Mouse (Mus musculus): Measurements from ENCODE around the gene Amh.
A peak's percentile ranks its signal among the peaks of the same experiment; 100 is the strongest.

The Amh gene

DNA sequence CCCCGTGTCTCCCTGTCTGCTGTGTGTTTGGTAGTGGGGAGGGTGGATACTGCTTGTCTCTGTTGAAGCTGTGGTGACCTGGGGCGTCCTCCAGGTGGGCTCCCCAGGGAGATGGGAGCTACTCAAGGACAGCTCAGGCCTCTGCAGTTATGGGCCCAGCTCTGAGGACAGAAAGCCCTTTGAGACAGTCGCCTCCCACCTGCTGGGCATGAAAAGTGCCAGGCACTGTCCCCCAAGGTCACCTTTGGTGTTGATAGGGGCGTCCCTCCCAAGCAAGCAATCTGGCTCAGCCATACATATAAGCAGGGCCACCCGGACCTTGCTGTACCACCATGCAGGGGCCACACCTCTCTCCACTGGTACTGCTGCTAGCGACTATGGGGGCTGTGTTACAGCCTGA, at the start of gene Amh:
TSS of gene Amh (plus strand) at position 328 of the 400 bp plus-strand sequence.
- DNase-seq: no peak

DNA sequence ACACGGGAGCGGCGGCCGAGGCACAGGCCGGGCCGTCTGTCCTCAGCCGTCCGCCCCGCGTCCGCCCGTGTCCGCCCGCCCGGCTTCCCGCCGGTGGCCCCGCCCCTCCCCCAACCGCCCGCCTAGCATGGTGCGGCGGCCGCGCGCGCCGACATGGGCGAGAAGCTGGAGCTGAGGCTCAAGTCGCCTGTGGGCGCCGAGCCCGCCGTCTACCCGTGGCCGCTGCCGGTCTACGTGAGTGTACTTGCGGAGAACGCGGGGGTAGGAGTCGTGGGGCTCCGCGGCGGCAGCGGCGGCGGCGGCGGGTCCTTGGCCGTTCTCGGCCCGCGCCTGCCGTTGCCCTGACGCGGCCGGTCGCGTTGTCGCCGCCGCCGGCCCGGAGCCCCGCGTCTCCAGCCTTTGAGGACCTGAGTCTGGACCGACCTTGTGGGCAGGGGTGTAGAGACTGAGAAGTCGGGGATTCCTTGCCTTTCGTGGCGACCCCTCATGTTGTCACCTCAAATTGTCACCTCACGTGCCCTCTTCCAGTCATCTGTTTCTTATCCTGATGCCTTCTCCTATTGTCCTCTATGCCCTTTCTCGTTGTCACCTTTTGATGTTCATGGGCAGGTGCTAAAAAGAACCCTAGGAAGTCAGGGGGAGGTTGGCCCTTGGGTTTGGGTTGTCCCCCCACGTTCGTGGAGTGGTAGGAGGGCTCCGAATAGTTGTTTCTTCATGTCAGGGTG, 49.6 kb upstream of the Amh start:
- DNase-seq: no peak

DNA sequence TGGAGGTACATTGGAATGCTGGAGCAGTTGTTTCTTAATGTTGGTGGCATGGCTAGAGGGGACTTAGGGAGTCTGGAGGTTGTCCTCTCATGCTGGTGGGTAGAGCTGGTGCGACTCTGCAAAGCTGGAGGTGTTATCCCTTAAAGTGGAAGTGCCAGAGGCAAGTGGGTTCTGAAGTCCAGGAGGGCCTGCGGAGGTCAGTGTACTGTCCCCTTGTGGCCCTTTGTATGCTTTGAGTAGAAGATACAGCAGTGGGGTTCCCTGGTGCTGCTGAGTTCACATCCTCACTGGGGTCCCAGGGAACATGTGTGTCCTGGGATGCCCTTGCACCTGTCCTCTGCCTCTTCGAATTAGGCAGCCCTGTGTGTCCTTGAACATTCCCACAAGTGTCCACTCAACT, 48.9 kb upstream of the Amh start:
- DNase-seq: no peak

DNA sequence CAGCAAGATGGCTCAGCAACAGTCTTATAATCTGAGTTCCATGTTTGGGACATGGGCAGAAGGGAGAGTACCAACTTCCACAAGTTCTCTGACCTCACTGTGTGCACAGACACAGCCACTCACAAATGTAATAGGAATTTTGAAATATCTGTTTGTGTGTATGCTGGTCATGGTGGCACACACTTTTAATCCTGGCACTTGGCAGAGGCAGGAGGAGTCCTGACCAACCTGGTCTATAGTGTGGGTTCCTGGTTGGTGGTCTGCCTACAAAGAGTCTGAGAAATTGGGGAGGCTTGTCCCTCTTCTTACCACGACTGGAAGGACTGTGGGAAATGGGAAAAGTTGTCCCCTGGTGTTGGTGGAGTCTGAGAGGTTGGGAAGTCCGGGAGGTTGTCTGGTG, 48.5 kb upstream of the Amh start:
- no peak for DNase-seq

DNA sequence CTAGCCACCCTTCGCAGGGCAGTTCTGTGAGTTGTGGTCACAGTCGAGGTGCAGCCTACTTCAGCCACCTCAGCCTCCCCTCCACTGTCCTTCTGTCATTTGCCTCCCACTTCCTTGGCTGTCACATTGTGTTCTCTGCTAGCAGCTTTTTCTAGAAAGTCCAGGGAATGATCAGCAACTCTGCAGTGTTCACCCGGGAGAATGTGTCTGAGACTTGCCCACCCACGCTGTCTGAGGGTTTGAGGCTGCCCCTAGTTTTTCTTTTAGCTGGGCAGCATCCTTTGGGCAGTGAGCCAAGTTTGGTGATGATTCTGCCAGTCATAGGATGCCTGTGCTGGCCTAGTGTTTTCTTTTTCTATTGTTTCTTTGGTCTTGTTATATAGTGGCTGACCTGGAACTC, 48.1 kb upstream of the Amh start:
- DNase-seq: no peak

DNA sequence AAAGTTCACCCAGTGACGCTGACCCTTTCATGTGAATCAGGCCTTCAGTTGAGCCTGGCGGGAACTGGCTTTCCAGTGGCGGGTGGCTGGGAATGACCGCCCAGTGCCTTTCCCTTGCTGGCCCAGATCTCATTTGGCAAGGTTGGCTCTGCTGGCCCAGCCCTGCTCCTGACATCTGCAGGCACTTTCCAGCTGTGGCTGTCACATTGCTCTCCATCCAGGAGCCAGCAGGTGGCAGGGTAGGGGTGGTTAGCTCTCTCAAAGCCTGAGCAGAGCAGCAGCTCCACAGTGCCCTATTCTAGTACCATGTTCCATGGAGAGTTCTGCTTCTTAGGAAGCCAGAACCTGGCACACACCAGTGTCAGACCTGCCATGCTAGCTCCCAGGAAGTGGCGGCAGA, 47.3 kb upstream of the Amh start:
- peak; percentile 68 for DNase-seq

DNA sequence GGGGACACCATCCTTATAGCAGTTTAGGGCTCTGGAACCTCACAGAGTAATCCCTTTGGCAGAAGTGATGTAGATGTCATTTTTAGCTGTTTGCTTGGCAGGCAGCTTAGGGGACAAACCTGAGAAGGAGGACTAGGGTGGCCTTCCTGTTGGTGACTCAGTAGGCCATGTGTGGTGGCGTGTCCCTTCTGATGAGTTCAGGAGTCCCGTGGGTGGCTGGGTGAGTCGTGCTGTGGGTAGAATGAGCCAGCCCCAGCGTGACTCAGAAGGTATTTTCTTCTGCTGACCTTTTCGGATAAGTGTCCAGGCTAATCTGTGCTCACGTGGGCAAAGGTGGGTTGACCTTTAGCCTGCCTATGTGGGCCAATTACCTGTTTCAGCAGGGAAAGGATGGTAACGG, 46.4 kb upstream of the Amh start:
- no peak for DNase-seq

DNA sequence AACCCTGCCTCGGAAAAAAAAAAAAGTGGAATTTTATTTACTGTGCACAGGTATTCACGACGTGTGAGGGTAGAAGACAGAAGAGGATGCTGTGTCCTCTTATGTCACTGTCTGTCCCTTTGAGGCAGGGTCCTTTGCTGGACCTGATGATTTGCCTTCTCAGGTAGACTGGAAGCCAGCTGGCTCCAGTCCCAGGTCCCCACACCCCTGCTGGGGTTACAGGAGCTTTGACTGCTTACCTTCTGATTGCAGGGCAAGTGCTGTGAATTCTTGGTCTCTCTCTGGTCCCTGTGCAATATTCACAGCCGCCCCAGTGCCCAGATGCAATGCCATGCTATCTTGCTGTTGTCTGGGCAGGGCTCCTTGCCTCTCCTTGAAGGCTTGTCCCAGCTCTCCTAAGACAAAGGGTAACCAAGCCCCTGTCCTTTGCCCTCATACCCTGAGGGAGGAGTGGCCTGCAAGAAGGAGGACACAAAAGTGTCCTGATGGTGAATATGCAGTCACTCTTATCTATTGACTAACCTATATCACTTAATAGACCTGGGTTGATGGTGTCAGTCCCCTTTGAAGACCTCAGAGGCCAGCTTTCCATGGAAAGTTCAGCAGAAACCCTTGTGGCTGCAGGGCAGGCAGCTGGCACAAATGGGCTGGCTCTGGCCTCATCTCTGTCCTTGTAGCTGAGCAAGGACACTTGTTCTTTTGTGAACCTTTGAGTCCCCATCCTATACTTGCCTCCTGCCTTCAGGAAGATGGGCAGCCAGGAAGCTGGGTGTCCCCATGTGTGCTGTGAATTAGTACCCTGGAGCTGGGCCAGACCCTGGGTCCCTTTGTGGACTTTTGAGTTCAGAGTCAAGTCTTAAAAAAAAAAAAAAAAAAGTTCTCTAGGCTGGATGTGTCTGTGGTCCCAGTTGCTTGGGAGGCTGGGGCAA, 44.2 kb upstream of the Amh start:
- DNase-seq: no peak

DNA sequence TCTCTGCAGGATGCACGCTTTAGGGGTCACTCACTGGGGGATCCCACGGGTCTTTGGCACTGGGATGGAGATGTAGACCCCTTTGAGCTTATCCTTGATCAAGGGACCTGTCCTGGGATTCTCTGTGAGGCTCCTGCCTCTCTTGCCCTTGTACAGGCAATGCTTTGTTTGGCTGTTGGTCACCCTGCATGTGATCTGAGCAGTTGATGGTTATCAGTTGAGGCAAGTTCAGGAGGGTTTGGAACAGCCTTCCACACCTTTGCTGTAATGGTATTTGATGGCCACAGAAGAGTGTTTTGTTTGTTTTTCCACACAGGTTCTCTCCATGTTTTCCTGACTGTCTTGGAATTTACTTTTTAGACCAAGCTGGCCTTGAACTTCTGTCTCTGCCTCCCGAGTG, 43.2 kb upstream of the Amh start:
- DNase-seq: no peak

DNA sequence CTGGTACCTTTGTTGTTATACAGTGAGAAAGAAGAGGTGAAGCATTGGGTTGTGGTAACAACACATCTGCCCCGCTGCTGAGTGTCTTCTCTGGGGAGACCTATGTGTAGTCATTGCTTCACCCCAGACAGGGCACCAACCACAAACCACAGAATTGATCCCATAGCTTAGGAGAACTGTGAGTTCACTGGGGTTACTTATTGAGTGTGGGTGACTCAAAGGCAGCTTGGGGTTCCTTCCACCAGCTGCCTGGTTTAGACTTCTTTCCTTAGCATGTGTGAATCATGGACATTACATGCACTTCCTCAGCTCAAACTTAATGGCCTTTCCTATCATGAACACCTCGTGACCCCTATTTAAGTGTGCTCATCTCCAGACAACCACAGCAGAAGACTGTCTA, 41.5 kb upstream of the Amh start:
- DNase-seq: no peak

DNA sequence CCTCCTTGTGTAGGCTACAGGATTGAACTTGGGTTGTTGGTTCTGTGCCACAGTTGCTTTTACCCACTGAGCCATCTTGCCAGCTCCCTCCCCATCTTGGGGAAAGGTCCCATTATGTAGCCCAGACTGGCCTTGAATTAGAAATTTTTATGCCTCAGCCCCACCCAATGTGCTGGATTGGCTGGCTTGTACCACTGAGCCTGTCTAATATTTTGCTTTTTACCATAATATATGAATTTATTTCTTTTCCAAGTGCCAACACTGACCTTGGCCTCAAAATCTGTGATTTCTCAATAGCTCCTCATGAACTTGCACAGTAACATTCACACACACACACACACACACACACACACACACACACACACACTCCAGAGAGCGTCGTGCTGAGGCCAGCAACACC, 39.3 kb upstream of the Amh start:
- DNase-seq: no peak

DNA sequence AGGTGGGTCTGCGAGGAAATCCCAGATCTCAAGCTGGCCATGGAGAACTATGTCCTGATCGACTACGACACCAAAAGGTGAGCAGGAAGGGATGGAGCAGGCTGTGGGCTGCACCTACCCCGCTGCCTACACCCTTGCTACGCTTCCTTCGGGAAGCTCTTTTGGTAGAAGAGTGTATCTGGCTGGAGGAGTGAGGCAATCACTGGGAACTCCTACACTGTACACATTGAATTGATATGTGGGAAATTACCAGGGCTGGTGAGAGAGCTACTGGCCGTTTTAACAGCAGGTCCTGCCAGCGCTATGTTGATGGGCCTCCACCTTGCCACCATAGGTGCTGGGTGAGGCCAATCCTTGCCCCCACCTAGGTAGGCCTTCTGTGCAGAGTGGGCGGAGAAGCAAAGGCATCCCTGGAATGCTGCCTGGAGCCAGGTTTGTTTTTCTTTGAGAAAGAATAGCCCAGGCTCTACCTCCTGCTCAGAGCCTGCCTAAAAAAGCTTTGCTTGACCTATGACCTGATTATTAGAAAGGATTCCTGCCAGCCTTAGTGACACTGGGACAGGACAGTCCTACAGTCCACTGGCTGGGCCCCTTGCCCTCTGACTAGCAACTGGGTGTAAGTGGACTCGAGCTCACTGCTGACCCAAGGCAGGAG, 38.8 kb upstream of the Amh start:
- no peak for DNase-seq

DNA sequence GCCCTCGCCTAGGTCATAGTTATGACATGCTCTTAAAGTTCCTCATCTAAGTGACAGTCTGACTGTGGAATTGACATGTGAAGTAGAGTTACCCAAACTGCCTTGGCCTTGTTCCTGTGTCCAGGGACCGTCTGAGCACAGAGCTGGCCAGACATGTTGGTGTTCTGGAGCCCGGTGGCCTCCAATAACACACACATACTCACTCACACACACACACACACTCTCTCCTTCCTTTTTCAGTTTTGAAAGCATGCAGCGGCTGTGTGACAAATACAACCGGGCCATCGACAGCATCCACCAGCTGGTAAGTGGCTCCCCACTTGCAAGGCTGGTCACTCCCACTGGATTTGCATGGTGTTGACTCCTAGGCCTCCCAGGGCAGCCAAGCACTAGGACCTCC, 36.7 kb upstream of the Amh start:
- no peak for DNase-seq

DNA sequence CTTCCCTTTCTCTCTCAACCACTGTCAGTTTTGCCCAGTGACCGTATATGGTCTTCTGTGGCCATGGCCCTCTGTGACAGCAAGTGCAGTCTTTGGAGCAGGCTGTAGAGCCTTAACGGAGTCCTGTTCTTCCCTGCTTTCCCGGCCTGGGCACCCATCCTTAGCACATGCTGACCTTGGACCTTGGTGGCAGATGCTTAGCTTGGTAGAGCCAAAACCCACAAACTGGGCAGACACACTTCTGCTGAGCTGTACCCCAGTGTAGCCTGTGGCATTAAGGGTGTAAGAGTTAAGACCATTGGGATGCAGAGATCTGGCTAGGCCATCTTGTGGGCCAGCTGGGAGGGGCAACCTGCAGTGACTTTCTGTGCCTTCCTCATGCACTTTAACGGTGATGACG, 31.2 kb upstream of the Amh start:
- DNase-seq: no peak

DNA sequence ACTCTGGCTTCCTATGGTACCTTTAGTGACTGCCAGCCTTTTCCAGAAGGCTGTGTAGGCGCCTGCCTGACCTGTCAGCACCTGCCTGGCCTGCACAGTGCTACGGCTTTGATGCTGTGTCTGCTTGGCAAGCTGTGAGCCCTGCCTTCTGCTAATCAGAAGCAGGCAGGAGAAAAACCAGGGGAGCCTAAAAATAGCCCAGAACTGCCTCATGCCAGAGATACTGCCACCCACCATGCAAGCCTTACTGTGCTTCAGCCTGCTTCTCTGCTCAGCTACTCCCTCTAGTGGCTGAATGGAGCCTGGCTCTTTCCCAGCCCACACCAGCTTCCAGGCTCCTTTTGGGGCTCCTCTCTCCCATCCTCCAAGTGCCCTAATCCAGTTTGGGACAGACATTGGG, 30.5 kb upstream of the Amh start:
- DNase-seq: peak; percentile 78

DNA sequence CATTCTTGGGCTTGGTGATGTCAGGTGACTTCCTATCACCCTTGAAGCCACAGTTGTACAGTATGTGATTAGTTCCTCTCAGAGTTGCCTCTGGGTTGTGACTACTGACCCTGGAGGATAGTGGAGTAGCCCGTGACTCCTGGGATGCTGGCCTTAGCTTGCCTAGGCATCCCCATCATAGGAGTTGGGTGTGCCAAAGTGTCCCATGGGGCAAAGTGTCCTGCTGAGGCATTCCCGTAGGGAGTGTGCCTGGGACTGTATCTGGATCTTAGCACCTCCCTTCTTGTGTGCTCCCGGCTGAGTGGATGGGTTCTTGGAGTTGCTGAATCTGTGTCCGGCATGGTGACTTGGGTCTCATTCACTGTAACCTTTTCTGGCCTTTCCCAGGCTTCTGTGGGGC, 30.1 kb upstream of the Amh start:
- DNase-seq: no peak

DNA sequence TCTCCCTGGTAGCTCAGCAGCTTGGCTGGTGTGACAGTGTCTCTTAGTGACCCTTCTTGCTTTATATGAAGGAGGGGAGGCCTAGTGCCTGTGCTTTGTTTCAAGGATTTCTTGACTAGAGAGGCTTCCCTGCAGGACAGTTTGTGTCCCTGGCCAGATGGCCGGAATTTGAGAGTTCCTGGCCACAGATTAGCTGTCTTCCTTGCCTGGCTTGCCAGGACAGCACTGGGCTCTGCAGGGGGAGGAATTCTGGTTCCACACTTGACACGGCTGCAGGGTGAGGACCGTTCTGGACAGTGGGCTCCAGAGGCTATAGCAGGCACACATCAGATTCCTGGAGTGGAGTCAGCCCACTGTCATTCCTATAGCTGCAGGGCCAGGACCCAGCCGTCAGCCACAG, 29.3 kb upstream of the Amh start:
- DNase-seq: no peak

DNA sequence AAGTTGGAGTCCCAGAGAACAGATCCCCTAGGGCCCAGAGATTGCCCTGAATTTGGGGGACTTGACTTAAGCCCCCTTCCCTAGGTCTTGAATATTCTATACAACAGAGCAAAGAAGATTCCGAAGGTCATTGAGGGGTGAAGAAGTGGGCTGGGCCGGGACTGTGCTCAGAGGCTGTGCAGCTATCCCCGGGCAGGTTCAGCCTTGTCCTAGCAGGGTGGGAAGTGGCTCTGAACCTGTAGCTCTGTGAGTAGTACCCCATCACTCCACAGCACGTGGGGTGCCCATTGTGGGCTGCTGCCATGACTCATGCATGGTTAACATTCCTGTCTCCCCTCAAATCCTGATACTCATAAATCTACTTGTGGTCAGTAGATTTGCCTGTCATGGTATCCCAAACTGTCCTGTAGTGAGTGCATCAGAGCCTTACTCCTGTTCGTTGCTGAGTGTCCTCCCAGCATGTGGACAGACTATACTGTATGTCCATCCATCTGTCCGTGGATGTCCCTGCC, 28.6 kb upstream of the Amh start:
- DNase-seq: no peak

DNA sequence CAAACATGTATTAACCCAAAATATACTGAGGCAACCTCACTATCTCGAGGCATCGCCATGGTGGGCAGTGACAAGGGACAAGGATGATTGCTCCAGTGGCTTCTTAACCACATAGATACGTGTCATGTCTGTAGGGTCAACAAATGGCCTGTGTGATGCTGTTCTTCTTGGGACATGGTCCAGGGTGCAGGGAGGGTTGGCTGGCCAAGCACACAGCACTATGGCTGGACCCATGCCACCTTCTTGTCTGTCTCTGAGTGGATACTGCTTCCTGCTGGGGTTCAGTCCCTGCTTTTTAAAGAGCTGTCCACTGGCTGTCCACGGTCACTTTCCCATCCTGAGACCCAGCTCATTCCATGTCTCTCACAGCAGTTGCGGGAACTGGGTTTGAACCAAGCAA, 27.9 kb upstream of the Amh start:
- DNase-seq: no peak

DNA sequence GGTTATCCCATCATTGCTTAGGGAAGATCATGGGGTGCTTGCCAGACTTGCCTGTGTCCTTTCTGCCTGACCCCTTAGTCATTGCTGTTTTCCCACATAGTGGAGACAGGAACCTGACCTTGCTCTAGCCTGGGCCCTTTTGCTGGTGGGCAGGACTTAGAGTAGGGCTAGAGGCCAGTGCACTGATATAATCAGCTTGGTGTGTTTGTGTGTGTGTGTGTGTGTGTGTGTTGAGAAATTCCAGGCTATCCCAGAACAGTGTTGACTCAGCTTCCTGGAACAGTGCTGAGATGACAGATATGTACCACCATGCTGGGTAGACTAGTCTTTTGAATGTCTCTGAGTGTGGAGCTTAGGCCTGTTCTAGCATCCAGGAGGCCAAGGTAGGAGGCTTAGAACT, 25.5 kb upstream of the Amh start:
- no peak for DNase-seq

DNA sequence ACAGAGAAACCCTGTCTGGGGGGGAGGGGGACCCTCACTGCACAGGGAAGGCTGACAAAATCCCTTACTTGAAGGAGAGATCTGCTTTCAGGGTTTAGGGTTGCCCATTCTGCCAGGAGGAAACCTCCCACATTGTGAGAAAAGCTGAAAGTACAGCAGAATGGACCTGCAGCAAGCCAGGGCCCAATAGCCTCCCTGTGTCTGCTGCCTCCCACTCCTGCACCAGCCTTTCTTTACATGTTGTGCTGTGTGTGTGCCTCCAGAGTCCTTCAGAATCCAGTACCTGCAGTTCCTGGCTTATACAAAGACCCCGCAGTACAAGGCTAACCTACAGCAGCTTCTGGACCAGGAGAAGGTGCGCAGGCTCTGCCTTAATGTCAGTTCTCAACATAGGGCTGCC, 20.7 kb upstream of the Amh start:
- no peak for DNase-seq

DNA sequence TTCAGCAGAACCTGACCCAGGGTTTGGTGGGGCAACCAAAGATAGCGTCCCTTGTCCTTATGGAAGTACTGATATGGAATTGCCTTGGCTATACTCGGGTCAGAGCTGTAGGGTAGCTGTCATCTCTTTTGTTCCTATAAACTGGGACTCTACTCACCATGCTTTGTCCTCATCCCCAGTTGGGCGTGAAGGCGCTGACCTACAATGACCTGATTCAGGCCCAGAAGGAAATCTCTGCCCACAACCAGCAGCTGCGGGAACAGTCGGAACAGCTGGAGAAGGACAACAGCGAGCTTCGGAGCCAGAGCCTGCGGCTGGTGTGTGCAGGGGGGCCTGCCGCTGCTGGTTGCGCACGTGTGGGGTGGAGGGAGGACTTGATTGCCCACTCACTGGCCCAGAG, 20.2 kb upstream of the Amh start:
- no peak for DNase-seq

DNA sequence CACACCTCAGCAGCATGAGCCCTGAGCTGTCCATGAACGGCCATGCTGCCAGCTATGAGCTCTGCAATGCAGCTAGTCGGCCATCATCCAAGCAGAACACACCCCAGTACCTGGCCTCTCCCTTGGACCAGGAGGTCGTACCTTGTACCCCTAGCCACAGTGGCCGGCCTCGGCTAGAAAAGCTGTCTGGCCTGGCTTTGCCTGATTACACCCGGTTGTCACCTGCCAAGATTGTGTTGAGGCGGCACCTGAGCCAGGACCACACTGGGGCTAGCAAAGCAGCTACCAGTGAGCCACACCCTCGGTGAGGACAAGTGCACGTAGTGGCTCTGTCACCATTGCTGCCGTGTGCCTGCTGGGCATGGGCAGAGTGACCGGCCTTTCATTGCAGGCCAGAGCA, 19.1 kb upstream of the Amh start:
- no peak for DNase-seq

DNA sequence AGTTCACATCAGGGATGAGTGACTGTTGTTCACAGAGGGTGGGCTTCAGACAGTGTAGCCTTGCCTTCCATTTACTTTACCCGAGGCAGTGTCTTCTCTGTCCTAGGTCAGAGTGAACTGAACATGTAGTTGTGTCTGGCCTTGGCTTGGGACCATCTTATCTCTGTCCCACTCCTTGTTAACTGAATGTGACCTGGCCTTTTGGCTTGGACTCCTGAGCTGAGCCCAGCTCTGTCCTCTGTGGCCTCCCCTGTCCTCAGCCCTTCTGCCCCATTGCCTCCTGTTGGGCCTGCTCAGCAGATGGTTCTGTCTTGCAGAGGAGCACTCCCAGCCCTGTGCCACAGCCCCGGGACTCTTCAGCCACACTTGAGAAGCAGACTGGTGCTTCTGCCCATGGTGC, 17.5 kb upstream of the Amh start:
- no peak for DNase-seq
